Mouse (Mus musculus) limb, embryonic 11.5 days (tissue): ENCODE measurements at regions not wholly inside any gene's neighbourhood (a gene's known extent, or its start where the extent isn't known, plus 50 kb on each side); places are given as distances from the start of the nearest gene placed in this dataset.

Experiments used
- ATAC-seq: fragments of 200-750 bp; cut with Nextera tagmentation; 2 replicates; pipeline ENCODE4 v1.8.0; 2017; ENCODE audit warnings: low read depth; ENCODE audit not compliant: insufficient number of reproducible peaks, low FRiP score, low TSS enrichment
- DNase-seq: peaks from one replicate; pipeline ENCODE4 v3.0.0-alpha.2; 2015; ENCODE audit warnings: low spot score
- H3K27ac ChIP-seq: fragments of 300-500 bp; sonication (generic); replicated peaks from 2 replicates; pipeline ENCODE4 v1.5.1; 2014; ENCODE audit warnings: low read depth, mild to moderate bottlenecking, low read length
- H3K27me3 ChIP-seq: fragments of 300-500 bp; sonication (generic); 2 replicates; pipeline ENCODE4 v1.6.1; 2014; ENCODE audit warnings: mild to moderate bottlenecking, low read length, mixed read lengths; ENCODE audit not compliant: control insufficient read depth, insufficient read depth
- H3K36me3 ChIP-seq: fragments of 300-500 bp; sonication (generic); 2 replicates; pipeline ENCODE4 v1.6.1; 2014; ENCODE audit warnings: mild to moderate bottlenecking, low read length, moderate library complexity, mixed read lengths; ENCODE audit not compliant: control insufficient read depth, insufficient read depth
- H3K4me1 ChIP-seq: fragments of 300-500 bp; sonication (generic); 2 replicates; pipeline ENCODE4 v1.6.1; 2014; ENCODE audit warnings: low read length, mixed read lengths; ENCODE audit not compliant: control insufficient read depth, insufficient read depth
- H3K4me2 ChIP-seq: fragments of 300-500 bp; sonication (generic); 2 replicates; pipeline ENCODE4 v1.6.1; 2014; ENCODE audit warnings: low read depth, mild to moderate bottlenecking, moderate library complexity; ENCODE audit not compliant: severe bottlenecking
- H3K4me3 ChIP-seq: fragments of 300-500 bp; sonication (generic); 2 replicates; pipeline ENCODE4 v1.5.1; 2014; ENCODE audit warnings: low read depth, low read length
- H3K9ac ChIP-seq: fragments of 300-500 bp; sonication (generic); 2 replicates; pipeline ENCODE4 v1.6.1; 2014; ENCODE audit warnings: mild to moderate bottlenecking, low read length
- H3K9me3 ChIP-seq: fragments of 300-500 bp; sonication (generic); 2 replicates; pipeline ENCODE4 v1.6.1; 2016; ENCODE audit warnings: low read length; ENCODE audit not compliant: control insufficient read depth
- WGBS: fragments of 180-500 bp; shearing (Covaris S2); extraction: QIAGEN DNeasy Blood & Tissue Kit; methylation state at CpG from one replicate; pipeline ENCODE4 v1.1.7; 2014; 5-methylcytosine and 5-hydroxymethylcytosine counted together

GRCm38 (mm10) chr3:39209382-39210165 is 322.8 kb downstream of the Fat4 start:
- Histone ChIP-seq H3K9ac (no peak overlapping the region), H3K27ac (no peak overlapping the region), H3K36me3 (no peaks in the 10 kb centered on the region), H3K4me1 (no peaks in the 10 kb centered on the region), H3K9me3 (no peaks in the 10 kb centered on the region), H3K27me3 (no peaks in the 10 kb centered on the region), H3K4me2 (no peak overlapping the region), H3K4me3 (no peak overlapping the region)
- ATAC-seq (no peak), DNase-seq (no peak)
- 86% methylated on average over 8 of the region's 8 CpGs for WGBS

GRCm38 (mm10) chr3:39211670-39212069 is 324.9 kb downstream of the Fat4 start:
- H3K4me2 ChIP-seq = no peak overlapping the region
- H3K4me1 ChIP-seq = no peaks in the 10 kb centered on the region
- H3K9ac ChIP-seq = no peak overlapping the region
- no peak overlapping the region for H3K4me3 ChIP-seq
- no peaks in the 10 kb centered on the region for H3K9me3 ChIP-seq
- WGBS = 56% methylated on average over 5 of the region's 5 CpGs
- H3K36me3 ChIP-seq = no peaks in the 10 kb centered on the region
- H3K27me3 ChIP-seq = no peaks in the 10 kb centered on the region
- DNase-seq (no peak), ATAC-seq (no peak)
- no peak overlapping the region for H3K27ac ChIP-seq

GRCm38 (mm10) chr3:39220011-39220706 is 333.4 kb downstream of the Fat4 start:
- 0 out of 2 replicates have a peak overlapping the region, but pooled peaks have one; percentile 0 for H3K27ac ChIP-seq
- H3K36me3 ChIP-seq = no peaks in the 10 kb centered on the region
- ATAC-seq (no peak), DNase-seq (peak; percentile 40)
- H3K9ac ChIP-seq = no peak overlapping the region
- no peak overlapping the region for H3K4me3 ChIP-seq
- H3K27me3 ChIP-seq = no peaks in the 10 kb centered on the region
- 0 out of 2 replicates have a peak, but pooled peaks cover 4% of the 10 kb centered on the region for H3K4me1 ChIP-seq
- WGBS = 47% methylated on average over 10 of the region's 10 CpGs
- no peak overlapping the region for H3K4me2 ChIP-seq
- H3K9me3 ChIP-seq = no peaks in the 10 kb centered on the region

DNA sequence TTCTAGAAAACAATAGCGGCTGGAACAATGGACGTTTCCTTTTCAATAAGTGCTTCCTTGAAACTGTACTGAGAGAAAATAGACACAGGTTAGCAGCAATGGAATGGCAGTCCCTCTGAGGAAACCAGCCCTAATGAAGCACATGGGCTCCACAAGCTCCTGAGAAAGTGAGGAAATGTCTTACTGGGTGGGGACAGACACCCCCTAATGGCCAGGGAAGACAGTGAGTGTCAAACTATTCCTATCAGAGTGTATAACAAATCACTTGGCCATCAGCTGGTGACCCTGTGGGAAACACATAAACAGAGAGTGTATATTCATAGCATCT is 333.9 kb downstream of the Fat4 start:
- H3K27ac ChIP-seq = no peak overlapping the region
- H3K27me3 ChIP-seq = no peaks in the 10 kb centered on the region
- H3K9me3 ChIP-seq = no peaks in the 10 kb centered on the region
- no peak overlapping the region for H3K9ac ChIP-seq
- ATAC-seq (no peak), DNase-seq (no peak)
- 65% methylated on average over 2 of the region's 2 CpGs for WGBS
- 0 out of 2 replicates have a peak, but pooled peaks cover 4% of the 10 kb centered on the region for H3K4me1 ChIP-seq
- H3K4me3 ChIP-seq = no peak overlapping the region
- no peak overlapping the region for H3K4me2 ChIP-seq
- H3K36me3 ChIP-seq = no peaks in the 10 kb centered on the region

DNA sequence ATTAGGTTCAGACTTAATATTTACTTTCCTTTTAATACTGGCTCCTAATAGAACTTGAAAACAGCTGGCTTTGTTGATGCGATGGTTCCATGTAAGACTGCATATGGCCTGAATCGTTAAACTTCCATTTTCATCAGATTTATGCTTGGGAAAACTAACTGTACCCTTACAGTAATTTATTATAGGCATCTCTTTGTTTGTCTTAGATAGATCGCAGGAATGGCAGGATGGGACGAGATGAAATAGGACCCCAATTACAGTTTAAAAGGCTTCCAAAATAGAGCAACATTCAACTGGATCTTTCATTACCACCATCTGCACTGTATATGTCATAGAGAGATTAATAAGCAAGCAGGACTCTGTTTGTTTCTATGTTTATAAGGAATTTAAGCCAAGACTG is 335.3 kb downstream of the Fat4 start:
- DNase-seq = no peak
- H3K27ac ChIP-seq = no peak overlapping the region
- H3K4me3 ChIP-seq = no peak overlapping the region
- no peaks in the 10 kb centered on the region for H3K9me3 ChIP-seq
- no peaks in the 10 kb centered on the region for H3K36me3 ChIP-seq
- no peak overlapping the region for H3K4me2 ChIP-seq
- no peak overlapping the region for H3K9ac ChIP-seq
- no peak for ATAC-seq
- H3K27me3 ChIP-seq = no peaks in the 10 kb centered on the region
- 0 out of 2 replicates have a peak, but pooled peaks cover 4% of the 10 kb centered on the region for H3K4me1 ChIP-seq
- 90% methylated on average over 4 of the region's 4 CpGs for WGBS

DNA sequence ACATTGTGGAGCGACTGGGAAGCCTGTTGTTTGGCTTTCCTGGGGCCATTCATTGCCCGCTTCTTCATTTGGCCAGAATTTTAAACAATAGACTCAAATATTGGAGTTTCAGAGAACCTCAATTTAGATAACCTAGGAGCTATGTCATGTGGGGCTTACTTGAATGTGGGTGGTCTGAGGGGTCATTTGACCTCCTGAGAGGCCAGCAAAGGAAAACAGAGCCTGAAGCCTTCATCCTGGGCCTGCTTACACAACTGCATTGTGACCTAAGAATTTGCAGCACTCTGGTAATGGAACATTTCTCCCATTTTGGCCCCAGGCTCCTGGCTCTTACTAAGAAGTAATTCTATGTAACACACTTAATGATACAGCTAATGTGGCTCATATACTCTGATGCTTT is 348.2 kb downstream of the Fat4 start:
- Histone ChIP-seq H3K4me1 (no peaks in the 10 kb centered on the region), H3K9ac (no peak overlapping the region), H3K4me2 (no peak overlapping the region), H3K27ac (no peak overlapping the region), H3K36me3 (no peaks in the 10 kb centered on the region), H3K9me3 (no peaks in the 10 kb centered on the region), H3K27me3 (no peaks in the 10 kb centered on the region), H3K4me3 (no peak overlapping the region)
- DNase-seq (no peak), ATAC-seq (no peak)
- 81% methylated on average over 2 of the region's 2 CpGs for WGBS

- H3K4me2 ChIP-seq = no peak overlapping the region
- H3K9ac ChIP-seq = no peak overlapping the region
- H3K36me3 ChIP-seq = no peaks in the 10 kb centered on the region
- no peaks in the 10 kb centered on the region for H3K27me3 ChIP-seq
- no peak for ATAC-seq
- 88% methylated on average over 4 of the region's 4 CpGs for WGBS
- H3K4me1 ChIP-seq = peaks cover 4% of the 10 kb centered on the region; the same call in 1 of the 2 replicates
- H3K9me3 ChIP-seq = no peaks in the 10 kb centered on the region
- no peak overlapping the region for H3K27ac ChIP-seq
- DNase-seq = no peak
- H3K4me3 ChIP-seq = no peak overlapping the region
Observed at GRCm38 (mm10) chr3:39248712-39249111, 362.0 kb downstream of the Fat4 start.

- peak; percentile 33 for DNase-seq
- peaks cover 4% of the 10 kb centered on the region; the same call in 1 of the 2 replicates for H3K4me1 ChIP-seq
- H3K4me2 ChIP-seq = no peak overlapping the region
- H3K9ac ChIP-seq = no peak overlapping the region
- H3K27me3 ChIP-seq = no peaks in the 10 kb centered on the region
- WGBS = 56% methylated on average over 4 of the region's 4 CpGs
- no peaks in the 10 kb centered on the region for H3K9me3 ChIP-seq
- H3K27ac ChIP-seq = no peak overlapping the region
- no peak for ATAC-seq
- H3K4me3 ChIP-seq = no peak overlapping the region
- H3K36me3 ChIP-seq = no peaks in the 10 kb centered on the region
Observed at GRCm38 (mm10) chr3:39249224-39249892, 362.6 kb downstream of the Fat4 start.
